ENCODE assay signal across 9 mouse cellular contexts in genomic region chr13:29838409-29839047, GRCm38 (mm10). TPM values are rescaled to one million over a fixed set of nuclear protein-coding genes. Genes with fewer than 3 reads are reported as not detected.
A peak's percentile ranks its signal among the peaks of the same experiment; 100 is the strongest.
DNase-seq lines count a peak whose midpoint lies in the region; ATAC-seq lines count a peak whose summit lies in the region.
"Had no signal": no experiment of that assay in that cellular context is flagged by ENCODE, and none has a peak within 500 bp of the region (broad histone marks: within the 10 kb centered on the region; RNA-seq: fewer than 3 reads in every experiment).

No protein-coding gene starts in this region.

- no peaks in the 10 kb centered on the region for H3K9me3 ChIP-seq in forebrain, embryonic 13.5 days (replicated peaks)
- no peaks in the 10 kb centered on the region for H3K9me3 ChIP-seq in forebrain, embryonic 10.5 days
- no peaks in the 10 kb centered on the region for H3K9me3 ChIP-seq in midbrain, embryonic 11.5 days (ENCODE audit: control insufficient read depth, low read length)
- no peaks in the 10 kb centered on the region for H3K9me3 ChIP-seq in midbrain, embryonic 10.5 days (replicated peaks)
- H3K9me3 ChIP-seq: hindbrain, embryonic 15.5 days had no signal

- peaks cover 16% of the 10 kb centered on the region for H3K36me3 ChIP-seq in forebrain, embryonic 13.5 days (ENCODE audit: poor library complexity, severe bottlenecking)
- H3K36me3 ChIP-seq in forebrain, embryonic 10.5 days (replicated peaks): peaks cover 47% of the 10 kb centered on the region
- no peaks in the 10 kb centered on the region for H3K36me3 ChIP-seq in midbrain, embryonic 11.5 days (ENCODE audit: control insufficient read depth, insufficient read depth, low read length)
- H3K36me3 ChIP-seq in midbrain, embryonic 10.5 days: peaks cover 30% of the 10 kb centered on the region

- H3K4me3 ChIP-seq in forebrain, embryonic 13.5 days: no peak overlapping the region
- H3K4me3 ChIP-seq in forebrain, embryonic 10.5 days: no peak overlapping the region
- H3K4me3 ChIP-seq in midbrain, embryonic 11.5 days (ENCODE audit: low read depth, low read length): no peak overlapping the region
- no peak overlapping the region for H3K4me3 ChIP-seq in midbrain, embryonic 10.5 days
- H3K4me3 ChIP-seq: hindbrain, embryonic 15.5 days had no signal

- no peak overlapping the region for H3K27ac ChIP-seq in forebrain, embryonic 13.5 days
- no peak overlapping the region for H3K27ac ChIP-seq in forebrain, embryonic 10.5 days
- no peak overlapping the region for H3K27ac ChIP-seq in midbrain, embryonic 11.5 days (ENCODE audit: low read depth, low read length)
- no peak overlapping the region for H3K27ac ChIP-seq in midbrain, embryonic 10.5 days (replicated peaks)
- H3K27ac ChIP-seq: hindbrain, embryonic 15.5 days had no signal

- no peaks in the 10 kb centered on the region for H3K27me3 ChIP-seq in forebrain, embryonic 13.5 days
- no peaks in the 10 kb centered on the region for H3K27me3 ChIP-seq in forebrain, embryonic 10.5 days (ENCODE audit: poor library complexity, severe bottlenecking)
- H3K27me3 ChIP-seq in midbrain, embryonic 11.5 days (ENCODE audit: control insufficient read depth, insufficient read depth, low read length): no peaks in the 10 kb centered on the region
- H3K27me3 ChIP-seq in midbrain, embryonic 10.5 days (ENCODE audit: low read depth, poor library complexity, severe bottlenecking): no peaks in the 10 kb centered on the region
- H3K27me3 ChIP-seq: hindbrain, embryonic 15.5 days had no signal

- no peak overlapping the region for H3K4me2 ChIP-seq in forebrain, embryonic 13.5 days
- no peak overlapping the region for H3K4me2 ChIP-seq in midbrain, embryonic 11.5 days
- H3K4me2 ChIP-seq: hindbrain, embryonic 15.5 days had no signal

- 54% methylated on average over 5 of the region's 5 CpGs for WGBS in forebrain, embryonic 13.5 days
- WGBS in forebrain, embryonic 10.5 days: 71% methylated on average over 5 of the region's 5 CpGs
- WGBS in midbrain, embryonic 11.5 days: 58% methylated on average over 5 of the region's 5 CpGs
- WGBS in midbrain, embryonic 10.5 days: 67% methylated on average over 5 of the region's 5 CpGs

- no peak for DNase-seq in forebrain, embryonic 10.5 days (ENCODE audit: extremely low spot score, low spot score)
- DNase-seq in midbrain, embryonic 11.5 days (ENCODE audit: low spot score, missing footprints): peak; percentile 90
- DNase-seq in midbrain, embryonic 10.5 days (ENCODE audit: low spot score): no peak
- DNase-seq in retina, postnatal 1 day: peak; percentile 73
- DNase-seq in spleen, postnatal 14 days (ENCODE audit: low spot score in 2 of 2): no peak

- peaks cover 12% of the 10 kb centered on the region for H3K4me1 ChIP-seq in forebrain, embryonic 13.5 days
- no peaks in the 10 kb centered on the region for H3K4me1 ChIP-seq in forebrain, embryonic 10.5 days
- no peaks in the 10 kb centered on the region for H3K4me1 ChIP-seq in midbrain, embryonic 11.5 days (ENCODE audit: control insufficient read depth, insufficient read depth, low read length)
- peaks cover 4% of the 10 kb centered on the region; the same call in 1 of the 2 replicates for H3K4me1 ChIP-seq in midbrain, embryonic 10.5 days

- H3K9ac ChIP-seq in forebrain, embryonic 13.5 days: no peak overlapping the region
- H3K9ac ChIP-seq in midbrain, embryonic 11.5 days (ENCODE audit: low read length): no peak overlapping the region
- H3K9ac ChIP-seq: hindbrain, embryonic 15.5 days had no signal

- peak; percentile 61; the same call in 1 of the 2 replicates for ATAC-seq in forebrain, embryonic 13.5 days
- 0 out of 2 replicates have a peak, but pooled peaks have one; percentile 35 for ATAC-seq in midbrain, embryonic 11.5 days (ENCODE audit: low FRiP score)
- peak; percentile 79 for ATAC-seq in granulocyte monocyte progenitor cell, adult 5-6 weeks (replicated peaks; ENCODE audit: poor library complexity, severe bottlenecking)
- no peak for ATAC-seq in erythroid progenitor cell, adult 5-6 weeks (replicated peaks; ENCODE audit: low FRiP score, poor library complexity, severe bottlenecking)

RNA-seq across cellular contexts. Expression of gene Cdkal1, which starts 16.9 kb away (rescaled TPM):
- polyA plus RNA-seq in forebrain, embryonic 13.5 days (2015; fragmentation: Nextera tagmentation; extraction: Ambion mirVana): 29.4 and 29.5 TPM in 2 replicates
- 34.3 and 34.5 TPM in 2 replicates for polyA plus RNA-seq in forebrain, embryonic 10.5 days (2016; fragmentation: Nextera tagmentation; extraction: Ambion mirVana)
- 35.1 and 35.7 TPM in 2 replicates for polyA plus RNA-seq in midbrain, embryonic 11.5 days (2014; fragmentation: Nextera tagmentation; extraction: Ambion mirVana)
- 32.4 and 32.7 TPM in 2 replicates for polyA plus RNA-seq in midbrain, embryonic 10.5 days (2016; fragmentation: Nextera tagmentation; extraction: Ambion mirVana)
- 21.8 and 33.7 TPM in 2 replicates for total RNA-seq in granulocyte monocyte progenitor cell, adult 5-6 weeks (2014; fragmentation: Nextera tagmentation)
- total RNA-seq in granulocyte monocyte progenitor cell, adult 5-6 weeks (2017): 30.4 and 31.0 TPM in 2 replicates
- total RNA-seq in erythroid progenitor cell, adult 5-6 weeks (2015; ENCODE audit: low replicate concordance): 4.3 and 9.2 TPM in 2 replicates
- 13.0 and 24.6 TPM in 2 replicates for total RNA-seq in erythroid progenitor cell, adult 5-6 weeks (2017; ENCODE audit: low replicate concordance)

Comparison
In these comparisons a context has a peak if more than half of its experiments do, and no peak if none do; other contexts are left out.
1. DNase-seq: peak in midbrain, embryonic 11.5 days (single experiment) and retina, postnatal 1 day (single experiment); none in forebrain, embryonic 10.5 days (single experiment), midbrain, embryonic 10.5 days (single experiment) and spleen, postnatal 14 days (0 of 2).